Mouse (Mus musculus): ENCODE measurements around the gene Zc3h7b.

- peak; percentile 70 for TF ChIP-seq POLR2A (IDR thresholded peaks at IDR 0.05; ENCODE audit: low read depth, low read length)
- no peak for TF ChIP-seq CTCF (IDR thresholded peaks at IDR 0.05; ENCODE audit: borderline replicate concordance, insufficient read depth, low read length)
Measured at GRCm38 (mm10) chr15:81810671-81811598, 66.1 kb downstream of the Zc3h7b start.

Measured in embryonic fibroblast, embryonic 13.5 days (primary cell).